Mouse (Mus musculus): ENCODE results near the gene Nxt1. TPM values are rescaled to one million over a fixed set of nuclear protein-coding genes. Genes with fewer than 3 reads are reported as not detected.

Nxt1 gene
- total and polyA plus RNA-seq, 2 experiments from 2014 or later = 22.7 to 24.9 TPM

DNA sequence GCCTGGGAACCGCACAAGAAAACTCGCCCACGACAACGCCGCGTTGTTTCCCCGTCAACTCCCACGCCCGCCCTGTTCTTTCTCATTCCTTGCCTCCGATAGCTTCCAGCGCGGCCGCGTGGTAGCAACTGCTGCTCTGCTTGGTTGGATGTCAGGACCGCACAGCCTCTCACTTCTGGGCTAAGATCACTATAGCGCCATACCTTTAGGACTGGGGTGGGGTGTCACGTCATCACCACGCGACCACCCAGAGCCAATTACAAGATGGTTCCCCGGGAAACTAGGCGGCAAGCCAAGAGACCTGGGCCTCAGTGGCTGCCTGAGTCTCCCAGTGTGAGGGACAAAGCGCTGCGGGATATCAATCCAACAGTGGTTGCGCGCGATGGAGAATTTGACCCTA, 5.4 kb downstream of the Nxt1 start:
- Histone ChIP-seq H3K4me3 (ENCODE audit: low read depth, low read length) (peak overlapping the region; percentile 38), H3K27ac (ENCODE audit: low read depth, low read length) (no peak overlapping the region; the same call in 1 of the 2 replicates), H3K36me3 (ENCODE audit: insufficient read depth, low read length) (peaks cover 11% of the 10 kb centered on the region; the same call in 1 of the 2 replicates), H3K27me3 (ENCODE audit: insufficient read depth, low read length) (no peaks in the 10 kb centered on the region), H3K4me1 (ENCODE audit: insufficient read depth, low read length) (peaks cover 17% of the 10 kb centered on the region; the same call in 1 of the 2 replicates), H3K9me3 (ENCODE audit: low read length) (no peaks in the 10 kb centered on the region), H3K4me2 (ENCODE audit: low read depth, low read length, poor library complexity, severe bottlenecking) (peak overlapping the region; percentile 53), H3K9ac (replicated peaks; ENCODE audit: low read length, poor library complexity, severe bottlenecking) (peak overlapping the region; percentile 54)
- no peak for TF ChIP-seq CTCF (IDR thresholded peaks at IDR 0.05)
- peak; percentile 91 for DNase-seq (ENCODE audit: low spot score)
- WGBS = 8% methylated on average over 26 of the region's 26 CpGs
- peak; percentile 33 for ATAC-seq (ENCODE audit: low FRiP score)

DNA sequence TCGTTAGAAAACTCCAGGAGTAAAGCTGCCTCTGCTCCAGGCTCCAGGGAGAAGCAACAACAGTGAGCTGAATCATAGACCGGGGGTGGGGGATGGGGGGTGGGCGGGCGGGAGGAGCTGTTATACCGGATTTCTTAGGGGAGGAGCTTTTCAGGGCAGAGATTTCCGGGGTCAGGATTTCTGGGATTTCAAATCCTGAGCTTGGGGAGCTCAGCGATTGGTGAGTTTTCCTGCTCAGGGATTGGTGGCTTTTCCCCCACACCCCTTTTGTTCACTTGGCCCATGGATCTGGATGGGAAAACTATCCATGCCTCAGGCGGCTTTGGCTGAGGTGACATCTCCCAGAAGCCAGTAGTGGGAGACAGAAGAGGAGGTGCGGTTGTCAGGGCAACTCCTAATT, 6.9 kb downstream of the Nxt1 start:
- H3K27ac ChIP-seq (ENCODE audit: low read depth, low read length) = peak overlapping the region; percentile 34
- no peak overlapping the region for H3K9ac ChIP-seq (replicated peaks; ENCODE audit: low read length, poor library complexity, severe bottlenecking)
- H3K4me1 ChIP-seq (ENCODE audit: insufficient read depth, low read length) = peaks cover 12% of the 10 kb centered on the region; the same call in 1 of the 2 replicates
- H3K9me3 ChIP-seq (ENCODE audit: low read length) = no peaks in the 10 kb centered on the region
- TF ChIP-seq CTCF (IDR thresholded peaks at IDR 0.05) = no peak
- peak; percentile 76 for DNase-seq (ENCODE audit: low spot score)
- peaks cover 13% of the 10 kb centered on the region; the same call in 1 of the 2 replicates for H3K36me3 ChIP-seq (ENCODE audit: insufficient read depth, low read length)
- no peak for ATAC-seq (ENCODE audit: low FRiP score)
- H3K27me3 ChIP-seq (ENCODE audit: insufficient read depth, low read length) = no peaks in the 10 kb centered on the region
- WGBS = 3% methylated on average over 8 of the region's 9 CpGs
- H3K4me2 ChIP-seq (ENCODE audit: low read depth, low read length, poor library complexity, severe bottlenecking) = no peak overlapping the region
- H3K4me3 ChIP-seq (ENCODE audit: low read depth, low read length) = no peak overlapping the region

DNA sequence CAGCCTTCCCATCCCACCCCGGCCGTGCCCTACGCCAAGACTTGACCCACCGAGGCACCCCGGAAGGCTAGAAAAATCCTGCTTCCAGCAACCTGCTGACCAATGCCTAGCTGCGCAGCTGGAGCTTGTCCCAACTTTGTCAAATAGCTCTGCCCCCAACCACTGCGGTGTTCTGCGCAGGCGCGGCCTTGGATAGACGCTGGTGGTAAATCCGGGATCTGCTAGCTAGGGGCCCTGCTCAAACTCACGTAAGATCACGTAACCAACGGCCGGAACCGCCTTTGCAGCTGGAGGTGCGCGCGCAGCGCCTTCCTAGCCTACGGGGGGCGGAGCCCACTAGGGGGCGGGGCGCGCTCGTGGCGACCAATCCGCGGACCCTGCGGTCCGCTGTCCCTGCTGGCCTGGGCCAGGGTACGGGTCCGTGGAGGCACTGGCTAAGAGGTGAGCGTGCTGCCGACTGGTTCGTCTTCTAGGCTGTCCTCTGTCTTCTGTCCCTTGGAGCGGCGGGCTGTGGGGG, 8.4 kb downstream of the Nxt1 start, which contains the start of gene Gzf1:
Gene Gzf1 (plus strand): TSS at position 249 of the 517 bp plus-strand sequence.
- WGBS = under 1% methylated on average over 39 of the region's 39 CpGs
- peak within 1 kb of the TSS; percentile 53 for H3K4me3 ChIP-seq (ENCODE audit: low read depth, low read length)
- ATAC-seq (ENCODE audit: low FRiP score) = peak; percentile 94
- H3K4me1 ChIP-seq (ENCODE audit: insufficient read depth, low read length) = peaks cover 12% of the 10 kb centered on the region; the same call in 1 of the 2 replicates
- peak within 1 kb of the TSS; percentile 79 for H3K9ac ChIP-seq (replicated peaks; ENCODE audit: low read length, poor library complexity, severe bottlenecking)
- peaks cover 17% of the 10 kb centered on the region for H3K36me3 ChIP-seq (ENCODE audit: insufficient read depth, low read length)
- peak within 1 kb of the TSS; percentile 91 for H3K4me2 ChIP-seq (ENCODE audit: low read depth, low read length, poor library complexity, severe bottlenecking)
- DNase-seq (ENCODE audit: low spot score) = peak; percentile 99
- H3K27me3 ChIP-seq (ENCODE audit: insufficient read depth, low read length) = no peaks in the 10 kb centered on the region
- peak within 1 kb of the TSS; percentile 81 for H3K27ac ChIP-seq (ENCODE audit: low read depth, low read length)
- no peaks in the 10 kb centered on the region for H3K9me3 ChIP-seq (ENCODE audit: low read length)
- TF ChIP-seq CTCF (IDR thresholded peaks at IDR 0.05) = peak; percentile 59

DNA sequence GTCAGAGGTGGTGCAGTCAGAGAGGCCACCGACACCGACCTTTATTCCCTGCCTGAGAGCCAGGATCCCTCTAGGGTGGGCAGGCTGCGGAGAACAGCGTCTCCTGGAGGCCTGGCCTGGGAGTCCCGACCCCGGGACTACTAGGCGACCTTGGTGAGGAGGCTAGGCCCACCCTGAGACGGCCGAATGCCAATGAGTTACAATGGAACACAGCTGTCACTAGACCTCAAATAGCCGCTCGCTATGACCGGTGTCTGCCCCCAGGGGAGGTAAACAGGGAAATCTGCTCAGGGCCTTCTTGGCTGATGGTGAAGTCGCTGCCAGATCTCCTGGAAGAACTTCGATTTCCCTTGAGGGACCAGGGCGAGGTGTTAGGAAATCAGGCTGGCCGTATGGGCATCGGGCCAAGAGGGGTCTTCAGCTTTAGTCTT, 9.1 kb downstream of the Nxt1 start:
- peak overlapping the region; percentile 60 for H3K27ac ChIP-seq (ENCODE audit: low read depth, low read length)
- WGBS = 9% methylated on average over 17 of the region's 17 CpGs
- TF ChIP-seq CTCF (IDR thresholded peaks at IDR 0.05) = peak; percentile 59

DNA sequence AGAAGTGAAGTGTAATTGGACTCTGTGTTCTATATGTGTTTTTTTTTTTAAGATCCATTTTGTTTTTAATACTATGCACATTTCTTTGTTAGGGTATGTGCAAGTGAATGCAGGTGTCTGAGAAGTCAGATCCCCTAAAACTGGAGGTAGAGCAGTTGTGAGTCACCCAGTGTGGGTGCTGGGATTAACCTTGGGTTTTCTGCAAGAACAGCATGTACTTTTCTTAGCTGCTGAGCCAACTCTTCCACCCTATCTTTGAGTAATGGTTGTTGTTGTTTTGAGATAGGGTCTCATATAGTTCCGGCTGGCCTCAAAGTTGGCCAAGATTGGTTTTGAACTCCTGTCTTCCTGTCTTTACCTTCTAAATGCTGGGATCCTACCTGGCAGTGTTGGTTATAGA, 10.6 kb downstream of the Nxt1 start:
- H3K36me3 ChIP-seq (ENCODE audit: insufficient read depth, low read length) = peaks cover 21% of the 10 kb centered on the region
- H3K27ac ChIP-seq (ENCODE audit: low read depth, low read length) = no peak overlapping the region
- H3K27me3 ChIP-seq (ENCODE audit: insufficient read depth, low read length) = no peaks in the 10 kb centered on the region
- no peaks in the 10 kb centered on the region for H3K9me3 ChIP-seq (ENCODE audit: low read length)
- H3K4me2 ChIP-seq (ENCODE audit: low read depth, low read length, poor library complexity, severe bottlenecking) = no peak overlapping the region
- ATAC-seq (ENCODE audit: low FRiP score) (no peak), DNase-seq (ENCODE audit: low spot score) (no peak)
- TF ChIP-seq CTCF (IDR thresholded peaks at IDR 0.05) = no peak
- 96% methylated on average over 1 of the region's 1 CpGs for WGBS
- H3K4me1 ChIP-seq (ENCODE audit: insufficient read depth, low read length) = peaks cover 12% of the 10 kb centered on the region; the same call in 1 of the 2 replicates
- H3K4me3 ChIP-seq (ENCODE audit: low read depth, low read length) = no peak overlapping the region
- H3K9ac ChIP-seq (replicated peaks; ENCODE audit: low read length, poor library complexity, severe bottlenecking) = no peak overlapping the region

More for the DNA sequence above, 9.1 kb downstream of the Nxt1 start:
- H3K27me3 ChIP-seq (ENCODE audit: insufficient read depth, low read length) = no peaks in the 10 kb centered on the region
- peak; percentile 73 for ATAC-seq (ENCODE audit: low FRiP score)
- DNase-seq (ENCODE audit: low spot score) = peak; percentile 54
- H3K4me2 ChIP-seq (ENCODE audit: low read depth, low read length, poor library complexity, severe bottlenecking) = peak overlapping the region; percentile 91
- H3K9me3 ChIP-seq (ENCODE audit: low read length) = no peaks in the 10 kb centered on the region
- peak overlapping the region; percentile 53 for H3K4me3 ChIP-seq (ENCODE audit: low read depth, low read length)
- peaks cover 12% of the 10 kb centered on the region; the same call in 1 of the 2 replicates for H3K4me1 ChIP-seq (ENCODE audit: insufficient read depth, low read length)
- H3K9ac ChIP-seq (replicated peaks; ENCODE audit: low read length, poor library complexity, severe bottlenecking) = peak overlapping the region; percentile 79
- H3K36me3 ChIP-seq (ENCODE audit: insufficient read depth, low read length) = peaks cover 15% of the 10 kb centered on the region

DNA sequence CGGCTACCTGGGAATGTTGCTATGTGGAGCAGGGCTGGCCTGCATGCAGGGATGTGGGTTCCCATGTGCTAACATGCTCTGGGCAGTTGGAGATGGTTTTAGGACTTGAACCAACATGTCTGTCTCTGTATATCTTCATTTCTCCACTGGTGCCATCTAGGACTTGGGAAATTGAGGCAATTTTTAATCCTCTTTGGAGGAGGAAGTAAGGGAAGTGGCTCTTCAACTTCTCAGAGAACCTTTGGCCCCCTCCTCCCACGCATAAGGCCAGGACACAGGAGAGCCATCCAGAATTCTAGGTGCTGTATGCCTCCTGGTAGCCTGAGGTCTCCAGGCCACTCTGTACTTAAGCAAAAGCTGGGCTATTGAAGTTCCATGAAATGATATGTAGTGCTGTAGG, 12.6 kb downstream of the Nxt1 start:
- Histone ChIP-seq H3K4me3 (ENCODE audit: low read depth, low read length) (no peak overlapping the region), H3K9me3 (ENCODE audit: low read length) (no peaks in the 10 kb centered on the region), H3K4me1 (ENCODE audit: insufficient read depth, low read length) (peaks cover 12% of the 10 kb centered on the region; the same call in 1 of the 2 replicates), H3K36me3 (ENCODE audit: insufficient read depth, low read length) (peaks cover 30% of the 10 kb centered on the region), H3K9ac (replicated peaks; ENCODE audit: low read length, poor library complexity, severe bottlenecking) (no peak overlapping the region), H3K27ac (ENCODE audit: low read depth, low read length) (no peak overlapping the region), H3K4me2 (ENCODE audit: low read depth, low read length, poor library complexity, severe bottlenecking) (no peak overlapping the region), H3K27me3 (ENCODE audit: insufficient read depth, low read length) (no peaks in the 10 kb centered on the region)
- 95% methylated on average over 2 of the region's 2 CpGs for WGBS
- ATAC-seq (ENCODE audit: low FRiP score) (no peak), DNase-seq (ENCODE audit: low spot score) (no peak)
- TF ChIP-seq CTCF (IDR thresholded peaks at IDR 0.05) = no peak
